Mouse (Mus musculus) intestine, embryonic 16.5 days (tissue): ENCODE measurements at regions not wholly inside any gene's neighbourhood (a gene's known extent, or its start where the extent isn't known, plus 50 kb on each side); places are given as distances from the start of the nearest gene placed in this dataset.

ENCODE experiments used
- ATAC-seq: fragments of 200-750 bp; cut with Nextera tagmentation; 2 replicates; pipeline ENCODE4 v1.8.0; 2017; ENCODE audit warnings: moderate TSS enrichment, moderate library complexity
- H3K27ac ChIP-seq: fragments of 300-500 bp; sonication (generic); 2 replicates; pipeline ENCODE4 v1.5.1; 2014; ENCODE audit warnings: mild to moderate bottlenecking, low read length
- H3K27me3 ChIP-seq: fragments of 300-500 bp; sonication (generic); replicated peaks from 2 replicates; pipeline ENCODE4 v1.6.1; 2014; ENCODE audit warnings: low read length, control low read depth, mixed read lengths; ENCODE audit not compliant: control insufficient read depth, insufficient read depth
- H3K36me3 ChIP-seq: fragments of 300-500 bp; sonication (generic); 2 replicates; pipeline ENCODE4 v1.6.1; 2014; ENCODE audit warnings: low read length, control low read depth; ENCODE audit not compliant: control insufficient read depth, insufficient read depth
- H3K4me1 ChIP-seq: fragments of 300-500 bp; sonication (generic); 2 replicates; pipeline ENCODE4 v1.6.1; 2014; ENCODE audit warnings: low read length, control low read depth, mixed read lengths; ENCODE audit not compliant: control insufficient read depth, insufficient read depth
- H3K4me2 ChIP-seq: fragments of 300-500 bp; sonication (generic); 2 replicates; pipeline ENCODE4 v1.6.1; 2014; ENCODE audit warnings: low read depth, low read length, control low read depth
- H3K4me3 ChIP-seq: fragments of 300-500 bp; sonication (generic); 2 replicates; pipeline ENCODE4 v1.5.1; 2014; ENCODE audit warnings: mild to moderate bottlenecking, low read length
- H3K9ac ChIP-seq: fragments of 300-500 bp; sonication (generic); 2 replicates; pipeline ENCODE4 v1.6.1; 2014; ENCODE audit warnings: low read depth, low read length
- H3K9me3 ChIP-seq: fragments of 300-500 bp; sonication (generic); 2 replicates; pipeline ENCODE4 v1.6.1; 2016; ENCODE audit warnings: low read length, control low read depth; ENCODE audit not compliant: control insufficient read depth
- WGBS: fragments of 180-500 bp; shearing (Covaris S2); extraction: QIAGEN DNeasy Blood & Tissue Kit; methylation state at CpG from one replicate; pipeline ENCODE4 v1.1.7; 2014; 5-methylcytosine and 5-hydroxymethylcytosine counted together

- H3K4me3 ChIP-seq: no peak overlapping the region
- H3K4me1 ChIP-seq: no peaks in the 10 kb centered on the region
- H3K4me2 ChIP-seq: no peak overlapping the region
- 71% methylated on average over 6 of the region's 6 CpGs for WGBS
- H3K9me3 ChIP-seq: 0 out of 2 replicates have a peak, but pooled peaks cover 2% of the 10 kb centered on the region
- H3K9ac ChIP-seq: no peak overlapping the region
- H3K36me3 ChIP-seq: no peaks in the 10 kb centered on the region
- no peak overlapping the region for H3K27ac ChIP-seq
- ATAC-seq: no peak
- no peaks in the 10 kb centered on the region for H3K27me3 ChIP-seq
These were observed 123.2 kb downstream of the Gm13691 start for GRCm38 (mm10) chr2:84113562-84113961.

- Histone ChIP-seq H3K9ac (no peak overlapping the region), H3K4me3 (no peak overlapping the region), H3K27me3 (no peaks in the 10 kb centered on the region), H3K4me1 (no peaks in the 10 kb centered on the region), H3K4me2 (no peak overlapping the region), H3K36me3 (no peaks in the 10 kb centered on the region), H3K27ac (no peak overlapping the region), H3K9me3 (no peaks in the 10 kb centered on the region)
- 98% methylated on average over 2 of the region's 2 CpGs for WGBS
- no peak for ATAC-seq
These were observed 129.5 kb downstream of the Gm13691 start for GRCm38 (mm10) chr2:84119839-84120238.

GRCm38 (mm10) chr2:84127586-84127985 is 137.2 kb downstream of the Gm13691 start:
- no peaks in the 10 kb centered on the region for H3K36me3 ChIP-seq
- ATAC-seq: no peak
- H3K4me1 ChIP-seq: no peaks in the 10 kb centered on the region
- no peak overlapping the region for H3K27ac ChIP-seq
- no peaks in the 10 kb centered on the region for H3K9me3 ChIP-seq
- H3K9ac ChIP-seq: no peak overlapping the region
- H3K4me2 ChIP-seq: no peak overlapping the region
- no peak overlapping the region for H3K4me3 ChIP-seq
- H3K27me3 ChIP-seq: no peaks in the 10 kb centered on the region
- 83% methylated on average over 3 of the region's 3 CpGs for WGBS

- Histone ChIP-seq H3K9me3 (no peaks in the 10 kb centered on the region), H3K36me3 (no peaks in the 10 kb centered on the region), H3K4me2 (no peak overlapping the region), H3K27ac (no peak overlapping the region), H3K27me3 (no peaks in the 10 kb centered on the region), H3K4me3 (no peak overlapping the region), H3K4me1 (no peaks in the 10 kb centered on the region), H3K9ac (no peak overlapping the region)
- no peak for ATAC-seq
These were observed 171.4 kb downstream of the Gm13691 start for GRCm38 (mm10) chr2:84161742-84162141.

GRCm38 (mm10) chr2:84173450-84173849 is 183.1 kb downstream of the Gm13691 start:
- no peaks in the 10 kb centered on the region for H3K9me3 ChIP-seq
- no peak overlapping the region for H3K4me3 ChIP-seq
- ATAC-seq: no peak
- no peaks in the 10 kb centered on the region for H3K4me1 ChIP-seq
- H3K27me3 ChIP-seq: no peaks in the 10 kb centered on the region
- H3K27ac ChIP-seq: no peak overlapping the region
- H3K36me3 ChIP-seq: no peaks in the 10 kb centered on the region
- 81% methylated on average over 3 of the region's 3 CpGs for WGBS
- H3K4me2 ChIP-seq: no peak overlapping the region
- H3K9ac ChIP-seq: no peak overlapping the region

- ATAC-seq: no peak
- no peak overlapping the region for H3K27ac ChIP-seq
- 31% methylated on average over 5 of the region's 5 CpGs for WGBS
These were observed 193.4 kb downstream of the Gm13691 start for GRCm38 (mm10) chr2:84183624-84184287.

GRCm38 (mm10) chr2:84184288-84185015 is 194.1 kb downstream of the Gm13691 start:
- 64% methylated on average over 19 of the region's 19 CpGs for WGBS
- H3K27ac ChIP-seq: no peak overlapping the region; the same call in 1 of the 2 replicates
- ATAC-seq: 0 out of 2 replicates have a peak, but pooled peaks have one; percentile 36
- no peaks in the 10 kb centered on the region for H3K9me3 ChIP-seq
- H3K9ac ChIP-seq: no peak overlapping the region
- H3K36me3 ChIP-seq: no peaks in the 10 kb centered on the region
- 0 out of 2 replicates have a peak overlapping the region, but pooled peaks have one; percentile 8 for H3K4me2 ChIP-seq
- no peak overlapping the region for H3K4me3 ChIP-seq
- H3K27me3 ChIP-seq: no peaks in the 10 kb centered on the region
- H3K4me1 ChIP-seq: peaks cover 5% of the 10 kb centered on the region; the same call in 1 of the 2 replicates

More at GRCm38 (mm10) chr2:84183624-84184287, 193.4 kb downstream of the Gm13691 start:
- no peak overlapping the region for H3K4me2 ChIP-seq
- no peaks in the 10 kb centered on the region for H3K9me3 ChIP-seq
- H3K4me3 ChIP-seq: no peak overlapping the region
- H3K36me3 ChIP-seq: no peaks in the 10 kb centered on the region
- peaks cover 5% of the 10 kb centered on the region; the same call in 1 of the 2 replicates for H3K4me1 ChIP-seq
- no peak overlapping the region for H3K9ac ChIP-seq
- no peaks in the 10 kb centered on the region for H3K27me3 ChIP-seq

GRCm38 (mm10) chr2:84185016-84185330 is 194.6 kb downstream of the Gm13691 start:
- Histone ChIP-seq H3K9ac (no peak overlapping the region), H3K9me3 (no peaks in the 10 kb centered on the region), H3K4me2 (no peak overlapping the region), H3K27me3 (no peaks in the 10 kb centered on the region), H3K36me3 (no peaks in the 10 kb centered on the region), H3K4me1 (peaks cover 5% of the 10 kb centered on the region; the same call in 1 of the 2 replicates), H3K27ac (no peak overlapping the region), H3K4me3 (no peak overlapping the region)
- no peak for ATAC-seq
- 84% methylated on average over 7 of the region's 7 CpGs for WGBS

GRCm38 (mm10) chr2:84186126-84186701 is 195.9 kb downstream of the Gm13691 start:
- no peak overlapping the region for H3K4me2 ChIP-seq
- no peak overlapping the region for H3K9ac ChIP-seq
- no peaks in the 10 kb centered on the region for H3K36me3 ChIP-seq
- no peak overlapping the region for H3K4me3 ChIP-seq
- H3K9me3 ChIP-seq: no peaks in the 10 kb centered on the region
- H3K27me3 ChIP-seq: no peaks in the 10 kb centered on the region
- H3K27ac ChIP-seq: no peak overlapping the region
- peak; percentile 85 for ATAC-seq
- peaks cover 5% of the 10 kb centered on the region; the same call in 1 of the 2 replicates for H3K4me1 ChIP-seq
- 32% methylated on average over 9 of the region's 9 CpGs for WGBS
